In genomic region chr17:27245851-27246381, GRCm38 (mm10) we compare ENCODE assay signal across 16 mouse cellular contexts. TPM values are rescaled to one million over a fixed set of nuclear protein-coding genes. Genes with fewer than 3 reads are reported as not detected.
DNase-seq lines count a peak whose midpoint lies in the region; ATAC-seq lines count a peak whose summit lies in the region.
"Had no signal": no experiment of that assay in that cellular context is flagged by ENCODE, and none has a peak within 500 bp of the region (broad histone marks: within the 10 kb centered on the region; RNA-seq: fewer than 3 reads in every experiment).

No protein-coding gene starts in this region.

- no peaks in the 10 kb centered on the region for H3K36me3 ChIP-seq in forebrain, embryonic 12.5 days (replicated peaks)

- ATAC-seq in frontal cortex, adult (ENCODE audit: low TSS enrichment) = peak; percentile 52; the same call in 1 of the 2 replicates
- ATAC-seq in megakaryocyte progenitor cell, adult 5-6 weeks (replicated peaks; ENCODE audit: poor library complexity) = no peak
- ATAC-seq in forebrain, embryonic 12.5 days (ENCODE audit: low FRiP score) = no peak
- ATAC-seq: forebrain, postnatal 0 days; inflammation-experienced regulatory T-cells, adult 6 months had no signal

- DNase-seq in frontal cortex, postnatal 10 days (ENCODE audit: low spot score in 2 of 2) = no peak
- DNase-seq in brain, adult 2 months (ENCODE audit: low read depth, low spot score) = peak; percentile 55
- DNase-seq in heart, adult 9 months (ENCODE audit: low spot score in 2 of 2) = peak; percentile 70 to 72
- DNase-seq in heart, postnatal 14 days = peak; percentile 29 to 46
- no peak for DNase-seq in spleen, adult 12 weeks (ENCODE audit: low spot score)
- DNase-seq: adrenal gland, postnatal 14 days; B cell, adult 2 months; forebrain, postnatal 0 days; lung, adult 2 months; thymus, adult 2 months had no signal

- intact Hi-C loops in heart, postnatal 14 days (cut with DNase I) = no loop called here

- 0 out of 2 replicates have a peak, but pooled peaks cover 5% of the 10 kb centered on the region for H3K27me3 ChIP-seq in forebrain, embryonic 12.5 days

- H3K4me1 ChIP-seq in forebrain, embryonic 12.5 days = peaks cover 25% of the 10 kb centered on the region
- H3K4me1 ChIP-seq: megakaryocyte, embryonic 14.5 days had no signal

- no peak overlapping the region for H3K4me3 ChIP-seq in forebrain, embryonic 12.5 days (replicated peaks)
- H3K4me3 ChIP-seq: megakaryocyte, embryonic 14.5 days had no signal

- no peak overlapping the region for H3K27ac ChIP-seq in forebrain, embryonic 12.5 days
- H3K27ac ChIP-seq: kidney, postnatal 0 days had no signal

- no peak overlapping the region for H3K4me2 ChIP-seq in forebrain, embryonic 12.5 days

- H3K9me3 ChIP-seq in forebrain, embryonic 12.5 days = no peaks in the 10 kb centered on the region
- H3K9me3 ChIP-seq: megakaryocyte, embryonic 14.5 days had no signal

- no peak overlapping the region for H3K9ac ChIP-seq in forebrain, embryonic 12.5 days
- H3K9ac ChIP-seq: forebrain, postnatal 0 days had no signal

- 81% methylated on average over 10 of the region's 10 CpGs for WGBS in forebrain, embryonic 12.5 days

RNA-seq across cellular contexts. Expression of gene Lemd2, which starts 41.6 kb away (rescaled TPM):
- total RNA-seq in heart, postnatal 14 days (2021) = 10 to 100 TPM; 27.4 to 28.6 TPM
- 12.1 and 13.0 TPM in 2 replicates for total RNA-seq in megakaryocyte progenitor cell, adult 5-6 weeks (2015)
- 21.4 and 21.8 TPM in 2 replicates for total RNA-seq in megakaryocyte progenitor cell, adult 5-6 weeks (2017)
- 30.6 and 30.8 TPM in 2 replicates for polyA plus RNA-seq in forebrain, embryonic 12.5 days (2016; fragmentation: Nextera tagmentation; extraction: Ambion mirVana)

Comparison
In these comparisons a context has a peak if more than half of its experiments do, and no peak if none do; other contexts are left out.
1. DNase-seq: peak in brain, adult 2 months (single experiment), heart, adult 9 months (2 of 2) and heart, postnatal 14 days (2 of 2); none in frontal cortex, postnatal 10 days (0 of 2) and spleen, adult 12 weeks (single experiment).